Mouse (Mus musculus) lung, postnatal 0 days (tissue): ENCODE results near the gene Tgfa.

Experiments used
- CTCF ChIP-seq: IDR thresholded peaks from 2 replicates; pipeline ENCODE4 v1.5.1; 2016; ENCODE audit warnings: antibody characterized with exemption, mild to moderate bottlenecking
- EP300 ChIP-seq: IDR thresholded peaks from 2 replicates; pipeline ENCODE4 v1.6.1; 2016; ENCODE audit warnings: antibody characterized with exemption, mild to moderate bottlenecking, control low read depth

GRCm38 (mm10) chr6:86250830-86251229 is 55.8 kb downstream of the Tgfa start:
- TF ChIP-seq EP300 (no peak), CTCF (no peak)
